Mouse (Mus musculus): ENCODE data around the gene Fgd6.

- TF ChIP-seq POLR2A (IDR thresholded peaks at IDR 0.05; ENCODE audit: borderline replicate concordance, extremely low read depth, low read depth, low read length), result no peak
- TF ChIP-seq CTCF (IDR thresholded peaks at IDR 0.05; ENCODE audit: insufficient read depth, low read length), result no peak
These were observed 50.5 kb downstream of the Fgd6 start for GRCm38 (mm10) chr10:94086315-94086714.
